Mouse (Mus musculus) bone marrow, adult 2 months (tissue): ENCODE data around the gene Abca3. TPM values are rescaled to one million over a fixed set of nuclear protein-coding genes. Genes with fewer than 3 reads are reported as not detected.
"Not testable (repeated sequence)": the region's sequence is repeated elsewhere in the genome, so short reads cannot be mapped to it uniquely, and the experiment has no call there.

Source experiments
- H3K27ac ChIP-seq: fragments of 200-500 bp; 2 replicates; pipeline ENCODE4 v1.5.1; 2012; ENCODE audit warnings: low read depth, mild to moderate bottlenecking, control low read depth, inconsistent platforms, low read length; ENCODE audit not compliant: control insufficient read depth, poor library complexity, insufficient read depth
- H3K4me1 ChIP-seq: fragments of 200-500 bp; 2 replicates; pipeline ENCODE4 v1.6.1; 2011; ENCODE audit warnings: low read length; ENCODE audit not compliant: control insufficient read depth, insufficient read depth
- H3K4me3 ChIP-seq: fragments of 200-500 bp; replicated peaks from 2 replicates; pipeline ENCODE3; 2011; ENCODE audit warnings: mild to moderate bottlenecking, low read depth, low read length, control low read depth; ENCODE audit not compliant: control insufficient read depth
- CTCF ChIP-seq: fragments of 200-500 bp; IDR thresholded peaks from 2 replicates; pipeline ENCODE4 v1.5.1; 2011; ENCODE audit warnings: low read length, control low read depth; ENCODE audit not compliant: control insufficient read depth, insufficient read depth
- POLR2A ChIP-seq: fragments of 200-500 bp; IDR thresholded peaks from 2 replicates; pipeline ENCODE4 v1.6.1; 2011; ENCODE audit warnings: low read depth, mild to moderate bottlenecking, control low read depth, low read length, borderline replicate concordance; ENCODE audit not compliant: control insufficient read depth
- WGBS: fragments of 180-500 bp; shearing (Covaris S2); methylation state at CpG from one replicate; pipeline ENCODE4 v1.1.7; 2018; 5-methylcytosine and 5-hydroxymethylcytosine counted together
- polyA plus RNA-seq: library from polyadenylated mRNA; stranded (reverse); fragments of >200 nt; gene quantifications from 2 replicates; pipeline ENCODE4 v1.2.4, GENCODE M21; 2011; ENCODE audit warnings: low replicate concordance; ENCODE audit not compliant: missing spikeins, insufficient read depth, insufficient read length

Gene Abca3
- polyA plus RNA-seq, 1 experiment = 36.5 TPM

DNA sequence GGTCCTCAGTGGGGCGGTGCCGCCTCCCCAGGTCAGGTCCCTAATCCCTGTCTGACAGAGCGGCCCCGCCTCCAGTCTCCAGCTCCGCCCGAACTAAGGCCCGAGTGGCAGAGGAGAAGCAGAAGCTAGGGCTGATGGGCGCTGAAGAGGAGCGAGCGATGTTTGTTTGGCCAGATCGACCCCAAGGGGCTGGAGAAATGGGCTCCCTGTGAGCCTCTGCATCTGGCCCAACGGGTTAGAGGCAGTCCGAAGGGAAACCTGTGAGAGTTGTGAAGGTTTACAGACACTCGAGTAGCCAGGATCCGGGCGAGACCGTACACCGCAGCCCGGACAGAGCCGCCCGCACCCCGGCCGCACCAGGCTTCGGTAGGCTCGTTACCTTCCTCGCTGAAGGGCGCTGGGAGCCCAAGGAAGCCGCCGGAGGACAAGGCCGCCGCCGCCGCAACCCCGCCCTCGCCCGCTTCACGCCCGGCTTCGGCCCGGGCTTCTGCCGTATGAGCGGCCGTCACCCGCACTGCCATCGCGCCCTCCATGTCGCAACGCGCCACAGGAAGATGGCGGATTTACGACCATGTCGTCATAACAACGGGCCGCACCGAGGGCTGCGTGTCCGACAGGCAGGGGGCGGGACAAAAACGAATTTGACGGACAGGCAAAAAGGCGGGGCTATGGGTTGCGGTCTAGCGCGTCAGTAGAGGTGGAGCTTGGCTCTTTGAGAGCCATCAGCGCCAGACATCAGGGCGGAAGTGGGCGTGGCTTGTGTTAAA is 103.2 kb downstream of the Abca3 start:
- under 1% methylated on average over 67 of the region's 67 CpGs for WGBS
- TF ChIP-seq CTCF (0 out of 2 replicates have a peak, but pooled peaks have one; percentile 5), POLR2A (peak; percentile 92)
- H3K4me1 ChIP-seq = no peaks in the 10 kb centered on the region
- H3K27ac ChIP-seq = peak overlapping the region; percentile 96
- peak overlapping the region; percentile 76 for H3K4me3 ChIP-seq

DNA sequence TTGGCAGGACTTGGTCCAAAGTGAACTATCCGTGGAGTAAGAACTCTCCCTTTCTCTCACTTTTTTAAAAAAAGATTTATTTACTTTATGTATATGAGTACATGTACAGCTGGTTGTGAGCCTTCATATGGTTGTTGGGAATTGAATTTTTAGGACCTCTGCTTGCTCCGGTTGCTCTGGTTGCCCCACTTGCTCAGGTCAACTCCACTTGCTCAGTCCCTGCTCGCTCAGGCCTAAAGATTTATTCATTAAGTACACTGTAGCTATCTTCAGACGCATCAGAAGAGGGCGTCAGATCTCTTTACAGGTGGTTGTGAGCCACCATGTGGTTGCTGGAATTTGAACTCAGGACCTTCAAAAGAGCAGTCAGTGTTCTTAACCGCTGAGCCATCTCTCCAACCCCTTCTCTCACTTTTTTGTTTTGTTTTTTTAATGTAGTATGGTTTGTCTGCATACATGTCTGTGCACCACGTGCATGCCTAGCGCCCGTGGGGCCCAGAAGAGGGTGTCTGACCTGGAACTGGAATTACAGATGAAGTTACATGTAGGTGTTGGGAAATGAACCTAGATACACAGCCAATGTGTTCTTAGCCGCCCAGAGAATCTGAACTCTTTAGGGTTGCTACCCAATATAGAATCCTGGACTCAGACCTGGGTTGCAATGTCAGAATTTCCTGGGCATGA is 103.9 kb downstream of the Abca3 start:
- WGBS = 44% methylated on average over 10 of the region's 10 CpGs
- H3K4me1 ChIP-seq, H3K4me3 ChIP-seq: not testable (repeated sequence)
- H3K27ac ChIP-seq = 0 out of 2 replicates have a peak overlapping the region, but pooled peaks have one; percentile 10

Other genes with a start within 250 kb of the Abca3 start
- gene Pdpk1, start 201.0 kb upstream of the Abca3 start, polyA plus RNA-seq = 15.7 and 18.7 TPM in 2 replicates
- 24.9 and 57.8 TPM in 2 replicates for gene Amdhd2, start 188.2 kb upstream of the Abca3 start, polyA plus RNA-seq
- 159 and 256 TPM in 2 replicates for gene Atp6v0c, start 182.2 kb upstream of the Abca3 start, polyA plus RNA-seq
- gene Tbc1d24, start 146.4 kb upstream of the Abca3 start, polyA plus RNA-seq = 4.2 and 10.6 TPM in 2 replicates
- gene Ntn3, start 142.4 kb upstream of the Abca3 start, polyA plus RNA-seq = 0.27 and 0.37 TPM in 2 replicates
- gene Tedc2, start 131.1 kb upstream of the Abca3 start, polyA plus RNA-seq = 11.7 and 15.1 TPM in 2 replicates
- gene Ccnf, start 100.5 kb upstream of the Abca3 start, polyA plus RNA-seq = 58.4 and 73.9 TPM in 2 replicates
- gene Abca17, start 882 bp upstream of the Abca3 start, polyA plus RNA-seq = not detected in 2 replicates
- 53.5 and 73.6 TPM in 2 replicates for gene Rnps1, start 62.6 kb downstream of the Abca3 start, polyA plus RNA-seq
- 10.7 and 11.8 TPM in 2 replicates for gene Eci1, start 74.7 kb downstream of the Abca3 start, polyA plus RNA-seq
- gene Dnase1l2, start 91.2 kb downstream of the Abca3 start, polyA plus RNA-seq = 5.0 and 21.3 TPM in 2 replicates
- 34.5 and 70.1 TPM in 2 replicates for gene E4f1, start 118.4 kb downstream of the Abca3 start, polyA plus RNA-seq
- 33.0 and 34.7 TPM in 2 replicates for gene Pgp, start 118.4 kb downstream of the Abca3 start, polyA plus RNA-seq
- 3.3 TPM in 1 of 2 replicates, not detected in the other for gene Bricd5, start 121.9 kb downstream of the Abca3 start, polyA plus RNA-seq
- gene Mlst8, start 127.1 kb downstream of the Abca3 start, polyA plus RNA-seq = 9.8 and 22.9 TPM in 2 replicates
- gene Caskin1, start 136.7 kb downstream of the Abca3 start, polyA plus RNA-seq = not detected in 2 replicates
- 79.2 and 108 TPM in 2 replicates for gene Traf7, start 176.0 kb downstream of the Abca3 start, polyA plus RNA-seq
- gene Rab26, start 182.3 kb downstream of the Abca3 start, polyA plus RNA-seq = not detected in 2 replicates
- gene Pkd1, start 197.9 kb downstream of the Abca3 start, polyA plus RNA-seq = 10.4 and 17.9 TPM in 2 replicates